Mouse (Mus musculus): ENCODE results near the gene Slc44a5. TPM values are rescaled to one million over a fixed set of nuclear protein-coding genes. Genes with fewer than 3 reads are reported as not detected.

Slc44a5 gene
- polyA plus RNA-seq, 1 experiment from 2014 or later, result 1.4 TPM

DNA sequence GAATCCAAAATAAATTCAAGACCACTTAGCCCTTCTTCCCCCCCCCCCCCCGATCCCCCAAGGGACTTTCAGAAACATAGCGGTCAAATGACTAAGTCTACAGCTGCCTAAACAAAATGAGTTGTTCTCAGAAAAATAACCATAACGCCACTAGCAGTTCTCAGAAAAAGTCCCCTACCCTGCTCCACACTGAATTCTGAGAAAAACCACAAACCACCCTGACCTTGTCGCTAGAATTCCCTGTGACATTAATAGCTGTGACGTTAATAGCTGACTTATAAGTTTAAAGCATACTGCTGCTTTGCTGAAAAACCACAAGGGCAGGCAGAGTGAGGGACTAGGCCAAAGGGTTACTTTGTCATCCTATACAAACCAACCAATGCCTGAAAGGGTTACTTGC, 15.3 kb upstream of the Slc44a5 start:
- H3K4me1 ChIP-seq (ENCODE audit: control insufficient read depth in 2 of 2, insufficient read depth in 2 of 2, low read length in 2 of 2), result no peaks in the 10 kb centered on the region
- H3K4me3 ChIP-seq (ENCODE audit: control insufficient read depth in 1 of 2, insufficient read depth in 1 of 2, low read depth in 1 of 2, low read length in 2 of 2), result no peak overlapping the region
- no peak overlapping the region for H3K4me2 ChIP-seq (ENCODE audit: low read length)
- H3K27me3 ChIP-seq (ENCODE audit: control insufficient read depth, insufficient read depth, low read length), result no peaks in the 10 kb centered on the region
- no peak for ATAC-seq (ENCODE audit: insufficient number of reproducible peaks, insufficient read depth, low FRiP score, low read depth)
- H3K9me3 ChIP-seq (ENCODE audit: control insufficient read depth, low read length), result peaks cover 5% of the 10 kb centered on the region; the same call in 1 of the 2 replicates
- H3K27ac ChIP-seq (replicated peaks in 1 of 2; ENCODE audit: control insufficient read depth in 1 of 2, insufficient read depth in 1 of 2, low read depth in 2 of 2, low read length in 2 of 2), result no peak overlapping the region
- H3K36me3 ChIP-seq (ENCODE audit: control insufficient read depth, insufficient read depth, low read length), result no peaks in the 10 kb centered on the region
- 84% methylated on average over 5 of the region's 5 CpGs for WGBS
- no peak overlapping the region for H3K9ac ChIP-seq (ENCODE audit: low read length)

DNA sequence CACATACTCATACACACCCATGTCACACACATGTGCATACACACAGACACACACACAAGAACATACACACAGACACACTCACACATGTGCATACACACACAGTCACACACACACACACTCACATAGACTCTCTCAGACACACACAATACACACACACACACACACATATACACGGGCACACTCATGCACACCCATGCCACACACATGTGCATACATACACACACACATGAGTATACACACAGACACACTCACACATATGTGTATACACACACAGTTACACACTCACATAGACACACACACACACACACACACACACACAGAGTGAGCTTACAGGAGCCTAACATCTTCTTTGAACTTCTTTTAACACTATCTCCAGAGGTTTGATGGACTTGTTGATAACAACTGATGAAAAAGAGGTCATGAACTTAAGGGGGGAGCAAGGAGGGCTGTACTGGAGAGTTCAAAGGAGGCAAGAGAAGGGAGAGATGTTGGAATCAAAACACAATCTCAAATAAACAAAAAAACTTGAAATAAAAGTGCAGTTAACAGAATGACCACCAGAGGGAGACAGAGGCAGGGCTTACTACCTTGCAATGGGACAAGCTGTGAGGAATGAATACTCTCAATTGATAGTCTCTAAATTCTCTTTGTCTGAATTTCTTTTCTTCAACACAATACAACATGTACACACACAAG, 14.1 kb upstream of the Slc44a5 start:
- Histone ChIP-seq H3K36me3 (ENCODE audit: control insufficient read depth, insufficient read depth, low read length) (no peaks in the 10 kb centered on the region), H3K9me3 (ENCODE audit: control insufficient read depth, low read length) (peaks cover 5% of the 10 kb centered on the region; the same call in 1 of the 2 replicates), H3K4me3 (ENCODE audit: control insufficient read depth in 1 of 2, insufficient read depth in 1 of 2, low read depth in 1 of 2, low read length in 2 of 2) (no peak overlapping the region), H3K27ac (replicated peaks in 1 of 2; ENCODE audit: control insufficient read depth in 1 of 2, insufficient read depth in 1 of 2, low read depth in 2 of 2, low read length in 2 of 2) (no peak overlapping the region), H3K4me1 (ENCODE audit: control insufficient read depth in 2 of 2, insufficient read depth in 2 of 2, low read length in 2 of 2) (no peaks in the 10 kb centered on the region), H3K4me2 (ENCODE audit: low read length) (no peak overlapping the region), H3K9ac (ENCODE audit: low read length) (no peak overlapping the region), H3K27me3 (ENCODE audit: control insufficient read depth, insufficient read depth, low read length) (no peaks in the 10 kb centered on the region)
- no peak for ATAC-seq (ENCODE audit: insufficient number of reproducible peaks, insufficient read depth, low FRiP score, low read depth)
- WGBS, result 95% methylated on average over 1 of the region's 1 CpGs

DNA sequence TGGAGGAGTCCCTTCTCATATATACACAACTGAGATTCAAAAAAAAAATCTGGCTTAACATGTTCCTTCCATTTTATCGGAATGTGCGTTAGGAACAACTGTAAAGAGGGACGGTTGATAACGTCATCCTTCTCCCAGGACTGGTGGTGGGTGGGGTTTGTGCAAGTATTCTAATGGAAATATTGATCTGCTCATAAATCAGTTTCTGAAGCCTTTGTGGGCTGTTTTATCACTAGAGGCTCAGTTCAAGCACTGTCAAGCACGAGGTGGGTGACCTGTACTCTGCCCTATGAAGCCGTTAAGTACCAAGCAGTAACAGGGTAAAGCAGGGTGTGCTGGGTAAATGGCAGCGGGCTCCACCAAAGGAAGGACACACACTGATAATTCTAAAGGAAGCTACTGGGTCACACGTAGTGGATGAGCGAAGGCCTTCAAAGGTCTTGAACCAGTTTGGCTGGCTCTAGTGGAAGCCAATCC, 13.5 kb upstream of the Slc44a5 start:
- Histone ChIP-seq H3K4me2 (ENCODE audit: low read length) (no peak overlapping the region), H3K9me3 (ENCODE audit: control insufficient read depth, low read length) (peaks cover 5% of the 10 kb centered on the region; the same call in 1 of the 2 replicates), H3K36me3 (ENCODE audit: control insufficient read depth, insufficient read depth, low read length) (no peaks in the 10 kb centered on the region), H3K27ac (replicated peaks in 1 of 2; ENCODE audit: control insufficient read depth in 1 of 2, insufficient read depth in 1 of 2, low read depth in 2 of 2, low read length in 2 of 2) (no peak overlapping the region), H3K4me1 (ENCODE audit: control insufficient read depth in 2 of 2, insufficient read depth in 2 of 2, low read length in 2 of 2) (no peaks in the 10 kb centered on the region), H3K27me3 (ENCODE audit: control insufficient read depth, insufficient read depth, low read length) (no peaks in the 10 kb centered on the region), H3K4me3 (ENCODE audit: control insufficient read depth in 1 of 2, insufficient read depth in 1 of 2, low read depth in 1 of 2, low read length in 2 of 2) (no peak overlapping the region), H3K9ac (ENCODE audit: low read length) (no peak overlapping the region)
- ATAC-seq (ENCODE audit: insufficient number of reproducible peaks, insufficient read depth, low FRiP score, low read depth), result no peak
- 82% methylated on average over 9 of the region's 9 CpGs for WGBS

DNA sequence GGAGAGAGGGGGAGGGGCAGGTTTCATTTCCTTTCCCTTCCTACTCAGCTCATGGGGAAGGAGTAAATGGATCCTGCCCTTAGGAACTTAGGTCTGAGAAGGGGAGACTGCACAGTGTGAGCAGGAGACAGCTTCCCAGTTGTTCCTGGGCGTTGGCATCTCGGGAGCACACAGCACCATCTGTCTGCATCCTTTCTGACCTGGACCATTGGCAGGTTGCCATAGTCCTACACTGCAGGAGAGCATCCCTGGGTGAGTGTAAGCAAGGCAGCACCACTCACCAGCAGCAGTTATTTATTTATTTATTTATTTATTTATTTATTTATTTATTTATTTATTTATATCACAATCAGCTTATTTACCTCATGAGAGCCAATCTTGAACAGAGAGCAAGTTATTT, 12.4 kb upstream of the Slc44a5 start:
- no peaks in the 10 kb centered on the region for H3K4me1 ChIP-seq (ENCODE audit: control insufficient read depth in 2 of 2, insufficient read depth in 2 of 2, low read length in 2 of 2)
- H3K9me3 ChIP-seq (ENCODE audit: control insufficient read depth, low read length), result peaks cover 5% of the 10 kb centered on the region; the same call in 1 of the 2 replicates
- H3K36me3 ChIP-seq (ENCODE audit: control insufficient read depth, insufficient read depth, low read length), result no peaks in the 10 kb centered on the region
- ATAC-seq (ENCODE audit: insufficient number of reproducible peaks, insufficient read depth, low FRiP score, low read depth), result no peak
- no peak overlapping the region for H3K4me2 ChIP-seq (ENCODE audit: low read length)
- no peak overlapping the region for H3K27ac ChIP-seq (replicated peaks in 1 of 2; ENCODE audit: control insufficient read depth in 1 of 2, insufficient read depth in 1 of 2, low read depth in 2 of 2, low read length in 2 of 2)
- no peak overlapping the region for H3K4me3 ChIP-seq (ENCODE audit: control insufficient read depth in 1 of 2, insufficient read depth in 1 of 2, low read depth in 1 of 2, low read length in 2 of 2)
- H3K27me3 ChIP-seq (ENCODE audit: control insufficient read depth, insufficient read depth, low read length), result no peaks in the 10 kb centered on the region
- 67% methylated on average over 2 of the region's 2 CpGs for WGBS
- H3K9ac ChIP-seq (ENCODE audit: low read length), result no peak overlapping the region

DNA sequence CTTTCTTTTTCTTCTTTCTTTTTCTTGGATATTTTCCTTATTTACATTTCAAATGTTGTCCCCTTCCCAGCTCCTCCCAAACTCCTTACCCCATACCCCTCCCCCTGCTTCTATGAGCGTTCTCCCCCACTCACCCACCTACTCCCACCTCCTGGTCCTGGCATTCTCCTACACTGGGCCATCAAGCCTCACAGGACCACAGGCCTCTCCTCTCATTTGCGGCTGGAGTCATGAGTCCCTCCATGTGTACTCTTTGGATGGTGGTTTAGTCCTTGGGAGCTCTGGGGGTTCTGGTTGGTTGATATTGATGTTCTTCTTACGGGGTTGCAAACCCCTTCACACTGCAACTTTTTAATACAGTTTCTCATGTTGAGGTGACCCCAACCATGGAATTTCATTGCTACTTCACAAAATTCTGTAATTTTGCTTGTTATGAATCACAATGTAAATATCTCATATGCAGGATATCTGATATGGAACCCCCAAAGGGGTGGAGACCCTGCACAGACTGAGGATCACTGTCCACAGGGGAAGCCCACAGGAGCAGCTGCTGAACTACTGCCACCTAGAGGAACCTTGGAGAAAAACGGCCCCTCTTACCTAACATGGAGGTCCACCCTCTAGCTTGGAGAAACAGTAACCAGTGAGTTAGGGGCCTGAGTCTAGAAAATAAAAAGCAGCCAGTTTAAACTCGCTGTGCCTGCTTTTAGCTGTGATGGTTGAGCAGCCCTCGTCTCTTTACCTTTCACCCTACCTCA, 11.4 kb upstream of the Slc44a5 start:
- Histone ChIP-seq H3K4me3 (ENCODE audit: control insufficient read depth in 1 of 2, insufficient read depth in 1 of 2, low read depth in 1 of 2, low read length in 2 of 2) (no peak overlapping the region), H3K27ac (replicated peaks in 1 of 2; ENCODE audit: control insufficient read depth in 1 of 2, insufficient read depth in 1 of 2, low read depth in 2 of 2, low read length in 2 of 2) (no peak overlapping the region), H3K9ac (ENCODE audit: low read length) (no peak overlapping the region), H3K27me3 (ENCODE audit: control insufficient read depth, insufficient read depth, low read length) (no peaks in the 10 kb centered on the region), H3K4me2 (ENCODE audit: low read length) (no peak overlapping the region), H3K9me3 (ENCODE audit: control insufficient read depth, low read length) (peaks cover 5% of the 10 kb centered on the region; the same call in 1 of the 2 replicates), H3K4me1 (ENCODE audit: control insufficient read depth in 2 of 2, insufficient read depth in 2 of 2, low read length in 2 of 2) (no peaks in the 10 kb centered on the region), H3K36me3 (ENCODE audit: control insufficient read depth, insufficient read depth, low read length) (no peaks in the 10 kb centered on the region)
- no peak for ATAC-seq (ENCODE audit: insufficient number of reproducible peaks, insufficient read depth, low FRiP score, low read depth)
- WGBS, result 69% methylated on average over 6 of the region's 6 CpGs

DNA sequence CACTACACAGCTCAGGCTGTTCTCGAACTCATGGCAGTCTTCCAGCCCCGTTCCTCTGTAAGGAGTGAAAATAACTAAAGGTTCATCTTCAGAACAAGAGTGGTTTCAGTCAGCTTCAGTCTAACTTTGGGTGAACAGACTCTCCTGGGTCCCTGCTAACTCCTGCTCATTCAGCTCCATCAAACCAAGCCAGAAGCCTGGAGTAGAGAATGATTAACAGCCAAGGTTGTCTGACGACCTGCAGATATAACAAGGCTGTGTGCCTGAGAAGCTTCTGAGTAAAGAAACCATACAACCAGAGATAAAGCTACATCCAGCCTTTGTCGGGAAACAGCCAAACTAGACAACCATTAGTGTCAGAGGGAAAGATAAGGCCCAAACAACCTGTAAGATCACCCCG, 5.8 kb upstream of the Slc44a5 start:
- Histone ChIP-seq H3K27ac (replicated peaks in 1 of 2; ENCODE audit: control insufficient read depth in 1 of 2, insufficient read depth in 1 of 2, low read depth in 2 of 2, low read length in 2 of 2) (no peak overlapping the region), H3K27me3 (ENCODE audit: control insufficient read depth, insufficient read depth, low read length) (no peaks in the 10 kb centered on the region), H3K4me1 (ENCODE audit: control insufficient read depth in 2 of 2, insufficient read depth in 2 of 2, low read length in 2 of 2) (no peaks in the 10 kb centered on the region), H3K9me3 (ENCODE audit: control insufficient read depth, low read length) (no peaks in the 10 kb centered on the region), H3K4me2 (ENCODE audit: low read length) (no peak overlapping the region), H3K9ac (ENCODE audit: low read length) (no peak overlapping the region), H3K36me3 (ENCODE audit: control insufficient read depth, insufficient read depth, low read length) (no peaks in the 10 kb centered on the region), H3K4me3 (ENCODE audit: control insufficient read depth in 1 of 2, insufficient read depth in 1 of 2, low read depth in 1 of 2, low read length in 2 of 2) (no peak overlapping the region)
- WGBS, result 70% methylated on average over 5 of the region's 5 CpGs
- no peak for ATAC-seq (ENCODE audit: insufficient number of reproducible peaks, insufficient read depth, low FRiP score, low read depth)

DNA sequence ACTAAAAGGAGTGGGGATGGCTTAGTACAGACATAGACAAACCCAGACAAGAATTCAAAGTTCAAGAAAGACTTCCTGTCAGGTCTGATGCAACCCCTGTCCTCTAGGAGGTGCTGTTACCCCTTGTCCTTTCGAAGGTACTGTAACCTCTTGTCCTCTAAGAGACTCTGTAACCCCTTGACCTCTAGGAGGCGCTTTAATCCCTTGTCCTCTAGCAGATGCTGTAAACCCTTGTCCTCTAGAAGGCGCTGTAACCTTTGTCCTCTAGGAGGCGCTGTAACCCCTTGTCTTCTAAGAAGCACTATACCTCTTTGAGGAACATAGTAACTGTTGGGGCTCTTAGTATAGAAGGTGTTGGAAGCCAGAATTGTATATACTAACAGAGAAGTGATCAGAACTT, 4.7 kb upstream of the Slc44a5 start:
- 49% methylated on average over 4 of the region's 4 CpGs for WGBS
- H3K4me2 ChIP-seq (ENCODE audit: low read length), result no peak overlapping the region

More for the DNA sequence above, 4.7 kb upstream of the Slc44a5 start:
- no peak overlapping the region for H3K4me3 ChIP-seq (ENCODE audit: control insufficient read depth in 1 of 2, insufficient read depth in 1 of 2, low read depth in 1 of 2, low read length in 2 of 2)
- no peak overlapping the region for H3K27ac ChIP-seq (replicated peaks in 1 of 2; ENCODE audit: control insufficient read depth in 1 of 2, insufficient read depth in 1 of 2, low read depth in 2 of 2, low read length in 2 of 2)
- peaks cover 2% of the 10 kb centered on the region for H3K27me3 ChIP-seq (ENCODE audit: control insufficient read depth, insufficient read depth, low read length)
- no peaks in the 10 kb centered on the region; a peak in 1 of 4 replicates for H3K4me1 ChIP-seq (ENCODE audit: control insufficient read depth in 2 of 2, insufficient read depth in 2 of 2, low read length in 2 of 2)
- no peak for ATAC-seq (ENCODE audit: insufficient number of reproducible peaks, insufficient read depth, low FRiP score, low read depth)
- no peaks in the 10 kb centered on the region for H3K36me3 ChIP-seq (ENCODE audit: control insufficient read depth, insufficient read depth, low read length)
- no peak overlapping the region for H3K9ac ChIP-seq (ENCODE audit: low read length)
- no peaks in the 10 kb centered on the region for H3K9me3 ChIP-seq (ENCODE audit: control insufficient read depth, low read length)

All from heart, embryonic 14.5 days (tissue).